Mouse (Mus musculus) frontal cortex, adult (tissue): ENCODE measurements around the gene Trim33.

Experiments
- ATAC-seq: cut with Nextera tagmentation; 2 replicates; pipeline ENCODE4 v1.9.2; 2017; ENCODE audit warnings: mild to moderate bottlenecking, moderate library complexity, mixed read lengths; ENCODE audit not compliant: low TSS enrichment

Gene Trim33

DNA sequence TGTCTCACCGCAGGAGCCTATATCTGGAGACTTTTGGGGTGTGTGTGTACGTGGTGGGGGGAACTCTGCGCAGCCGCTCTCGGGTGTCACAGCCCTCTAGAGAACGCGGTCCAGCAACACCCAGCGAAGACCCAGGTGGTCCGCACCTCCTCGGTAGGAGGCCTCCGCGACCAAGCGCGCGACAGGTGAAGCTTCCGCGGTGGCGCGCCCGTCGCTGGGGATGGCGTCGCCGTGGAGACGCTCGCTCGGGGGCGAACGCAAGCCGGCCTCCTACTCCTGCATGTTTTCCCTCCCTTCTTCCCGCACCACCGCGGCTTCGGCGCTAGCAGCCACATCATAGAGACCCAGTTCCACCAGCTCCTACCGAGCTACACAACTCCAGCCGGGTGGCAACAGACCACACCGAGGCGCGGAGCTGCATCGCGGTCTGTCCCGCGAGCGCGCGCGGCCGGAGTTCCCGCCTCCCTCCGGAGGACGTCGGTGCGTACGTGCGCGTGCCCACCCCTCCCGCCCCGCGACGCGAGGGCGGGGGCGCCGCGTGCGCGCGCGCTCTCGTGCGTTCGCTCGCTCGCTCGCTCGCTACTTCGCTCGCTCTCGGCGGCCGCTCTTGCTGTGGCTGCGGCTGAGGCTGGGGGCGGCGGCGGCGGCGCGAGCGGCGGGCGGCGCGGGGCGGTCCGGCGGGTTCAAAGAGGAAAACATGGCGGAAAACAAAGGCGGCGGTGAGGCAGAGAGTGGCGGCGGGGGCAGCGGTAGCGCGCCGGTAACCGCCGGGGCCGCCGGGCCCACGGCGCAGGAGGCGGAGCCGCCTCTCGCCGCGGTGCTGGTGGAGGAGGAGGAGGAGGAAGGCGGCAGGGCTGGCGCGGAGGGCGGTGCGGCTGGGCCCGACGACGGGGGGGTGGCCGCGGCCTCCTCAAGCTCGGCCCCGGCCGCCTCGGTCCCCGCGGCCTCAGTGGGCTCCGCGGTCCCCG is at the start of gene Trim33:
TSS of gene Trim33 (plus strand) at position 112 of the 968 bp plus-strand sequence.
- ATAC-seq = peak; percentile 91

GRCm38 (mm10) chr3:103232398-103232797 is 46.7 kb upstream of the Trim33 start:
- no peak for ATAC-seq

GRCm38 (mm10) chr3:103241524-103241923 is 37.6 kb upstream of the Trim33 start:
- ATAC-seq = peak; percentile 94

GRCm38 (mm10) chr3:103242156-103242555 is 36.9 kb upstream of the Trim33 start:
- peak; percentile 90 for ATAC-seq

GRCm38 (mm10) chr3:103243491-103243890 is 35.6 kb upstream of the Trim33 start:
- ATAC-seq = no peak

DNA sequence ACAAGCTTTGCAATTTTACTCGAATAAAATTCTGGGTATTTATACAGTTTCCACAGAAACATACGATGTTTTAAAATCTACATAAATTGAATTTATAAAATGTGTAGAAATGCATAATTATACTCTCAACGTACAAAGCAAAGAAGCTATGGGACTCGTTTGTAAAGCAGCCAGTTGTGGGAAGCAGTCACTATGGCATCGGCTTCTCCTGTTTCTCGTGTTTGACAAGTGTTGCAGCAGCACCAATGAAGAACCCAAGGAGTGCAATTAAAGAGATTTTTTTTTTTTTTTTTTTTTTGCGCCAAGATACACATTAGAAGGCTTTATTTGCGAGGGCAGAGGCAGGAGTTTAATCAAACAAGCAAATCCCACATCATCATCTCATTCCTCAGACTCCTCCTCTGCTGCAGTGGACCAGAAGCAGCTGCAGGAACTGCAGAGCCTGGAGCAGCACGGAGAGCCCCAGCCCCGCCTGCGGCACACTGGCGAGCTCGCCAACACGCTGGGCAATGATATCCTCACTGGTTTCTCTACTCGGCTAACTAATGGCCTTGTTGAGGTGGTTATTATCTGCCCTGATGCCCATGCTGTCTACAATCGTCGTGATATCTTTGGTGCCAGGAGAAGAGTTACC is 32.3 kb upstream of the Trim33 start:
- peak; percentile 62 for ATAC-seq

GRCm38 (mm10) chr3:103256089-103256819 is 22.8 kb upstream of the Trim33 start:
- no peak for ATAC-seq

- no peak for ATAC-seq
Observed at GRCm38 (mm10) chr3:103262802-103263417, 16.2 kb upstream of the Trim33 start.

- ATAC-seq = 0 out of 2 replicates have a peak, but pooled peaks have one; percentile 0
Observed at GRCm38 (mm10) chr3:103278561-103279181, 422 bp upstream of the Trim33 start.

GRCm38 (mm10) chr3:103280241-103280761 is 1.2 kb downstream of the Trim33 start:
- peak; percentile 42; the same call in 1 of the 2 replicates for ATAC-seq

GRCm38 (mm10) chr3:103280875-103281274 is 1.8 kb downstream of the Trim33 start:
- no peak for ATAC-seq

GRCm38 (mm10) chr3:103288761-103289160 is 9.7 kb downstream of the Trim33 start:
- ATAC-seq = no peak

DNA sequence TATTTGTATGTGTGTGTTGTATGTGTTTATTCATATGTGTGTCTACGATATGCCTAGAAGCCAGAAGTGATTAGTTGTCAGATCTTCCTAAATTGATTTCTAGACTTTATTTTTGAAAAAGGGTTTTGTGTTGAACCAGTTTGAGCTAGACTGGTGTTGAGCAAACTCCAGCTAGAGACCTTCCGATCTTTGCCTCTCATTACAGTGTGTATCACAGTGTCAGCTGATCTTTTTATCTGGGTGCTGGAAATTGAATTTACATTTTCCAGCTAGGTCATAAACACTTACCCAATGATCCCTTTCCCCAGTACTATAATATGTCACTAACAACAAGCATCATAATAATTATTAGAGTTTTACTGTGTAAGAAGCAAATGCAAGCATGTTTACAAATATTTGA is 12.0 kb downstream of the Trim33 start:
- no peak for ATAC-seq

GRCm38 (mm10) chr3:103305411-103305982 is 26.4 kb downstream of the Trim33 start:
- ATAC-seq = no peak

DNA sequence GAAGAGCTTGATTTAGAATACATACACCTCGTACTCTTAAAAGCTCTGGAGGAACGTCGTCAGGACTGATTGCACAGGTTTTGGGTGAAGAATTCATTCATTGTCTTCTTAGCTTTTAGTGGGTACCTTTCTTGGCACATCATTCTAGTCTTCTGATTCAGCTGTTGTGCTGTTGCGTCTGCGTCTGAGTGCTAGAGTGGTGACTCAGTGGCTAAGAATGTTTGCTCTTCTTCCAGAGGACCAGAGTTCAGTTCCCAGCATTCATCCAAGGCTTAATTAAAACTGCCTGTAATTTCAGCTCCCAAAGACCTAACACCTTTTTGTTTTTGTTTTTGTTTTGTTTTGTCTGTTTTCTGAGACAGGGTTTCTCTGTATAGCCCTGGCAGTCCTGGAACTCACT is 30.2 kb downstream of the Trim33 start:
- no peak for ATAC-seq

DNA sequence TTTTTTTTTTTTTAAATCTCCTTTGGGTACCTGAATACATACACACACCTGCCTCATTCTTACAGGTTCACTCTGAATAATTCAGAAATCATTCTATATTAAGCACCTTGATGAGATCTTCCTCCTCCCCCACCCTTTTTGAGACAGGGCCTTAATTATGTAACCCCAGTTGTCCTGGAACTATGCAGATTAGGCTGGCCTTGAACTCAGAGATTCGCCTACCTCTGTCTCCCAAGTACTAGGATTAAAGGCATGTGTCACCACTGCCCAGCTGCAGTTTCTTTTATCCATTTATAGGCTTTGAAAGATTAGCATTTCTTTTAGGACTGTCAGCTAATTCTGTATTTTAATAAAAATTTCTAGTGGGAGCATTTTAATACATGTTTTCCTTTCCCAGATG is 30.7 kb downstream of the Trim33 start:
- no peak for ATAC-seq

GRCm38 (mm10) chr3:103314291-103314690 is 35.2 kb downstream of the Trim33 start:
- ATAC-seq = no peak

GRCm38 (mm10) chr3:103335371-103335770 is 56.3 kb downstream of the Trim33 start:
- no peak for ATAC-seq

DNA sequence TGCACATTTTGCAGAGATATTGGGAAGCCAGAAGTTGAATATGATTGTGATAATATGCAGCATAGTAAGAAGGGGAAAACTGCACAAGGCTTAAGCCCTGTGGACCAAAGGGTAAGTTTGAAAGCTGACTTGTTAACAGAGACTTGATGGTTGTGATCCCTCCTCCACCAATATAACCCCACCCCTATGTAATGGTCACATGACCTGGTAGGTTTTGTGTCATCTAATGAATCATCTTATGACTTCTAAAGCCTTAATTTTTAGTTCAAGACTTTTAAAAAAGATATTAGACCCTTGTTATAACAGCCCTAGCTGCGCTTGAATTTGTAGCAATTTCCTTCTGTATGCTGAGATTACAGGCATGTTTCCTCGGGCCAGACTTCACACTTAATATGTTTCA is 67.6 kb downstream of the Trim33 start:
- no peak for ATAC-seq

DNA sequence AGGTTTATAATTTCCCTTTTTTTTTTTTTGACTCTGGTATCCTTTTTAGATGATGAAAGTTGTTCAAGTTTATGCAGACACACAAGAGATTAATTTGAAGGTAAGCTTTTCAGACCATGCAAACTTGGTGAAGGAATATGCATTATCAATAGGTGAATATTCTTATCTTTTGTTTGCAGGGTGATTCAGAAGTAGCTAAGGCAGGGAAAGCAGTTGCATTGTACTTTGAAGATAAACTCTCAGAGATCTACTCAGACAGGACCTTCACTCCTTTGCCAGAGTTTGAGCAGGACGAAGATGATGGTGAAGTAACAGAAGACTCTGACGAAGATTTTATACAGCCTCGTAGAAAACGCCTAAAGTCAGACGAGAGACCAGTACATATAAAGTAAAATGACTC is 74.4 kb downstream of the Trim33 start:
- ATAC-seq = no peak

GRCm38 (mm10) chr3:103354041-103354440 is 74.9 kb downstream of the Trim33 start:
- no peak for ATAC-seq
